Mouse (Mus musculus) hindbrain, embryonic 11.5 days (tissue): ENCODE results near the gene Fcer2a. TPM values are rescaled to one million over a fixed set of nuclear protein-coding genes. Genes with fewer than 3 reads are reported as not detected.

Experiments
- ATAC-seq: fragments of 200-750 bp; cut with Nextera tagmentation; 2 replicates; pipeline ENCODE4 v1.8.0; 2017; ENCODE audit warnings: mild to moderate bottlenecking, moderate TSS enrichment, moderate library complexity; ENCODE audit not compliant: low FRiP score
- DNase-seq: peaks from one replicate; pipeline ENCODE4 v3.0.0-alpha.2; 2015; ENCODE audit warnings: low spot score
- H3K27ac ChIP-seq: fragments of 300-500 bp; sonication (generic); 2 replicates; pipeline ENCODE4 v1.5.1; 2014; ENCODE audit warnings: mild to moderate bottlenecking, low read depth, low read length
- H3K27me3 ChIP-seq: fragments of 300-500 bp; sonication (generic); 2 replicates; pipeline ENCODE4 v1.6.1; 2014; ENCODE audit warnings: mild to moderate bottlenecking, low read length, moderate library complexity, mixed read lengths; ENCODE audit not compliant: control insufficient read depth, insufficient read depth
- H3K36me3 ChIP-seq: fragments of 300-500 bp; sonication (generic); 2 replicates; pipeline ENCODE4 v1.6.1; 2014; ENCODE audit warnings: mild to moderate bottlenecking, low read length, moderate library complexity, mixed read lengths; ENCODE audit not compliant: control insufficient read depth, insufficient read depth
- H3K4me1 ChIP-seq: fragments of 300-500 bp; sonication (generic); replicated peaks from 2 replicates; pipeline ENCODE4 v1.6.1; 2014; ENCODE audit warnings: low read length, mixed read lengths; ENCODE audit not compliant: control insufficient read depth, insufficient read depth
- H3K4me2 ChIP-seq: fragments of 300-500 bp; sonication (generic); replicated peaks from 2 replicates; pipeline ENCODE4 v1.6.1; 2014; ENCODE audit warnings: mild to moderate bottlenecking, low read depth, low read length
- H3K4me3 ChIP-seq: fragments of 300-500 bp; sonication (generic); 2 replicates; pipeline ENCODE4 v1.5.1; 2014; ENCODE audit warnings: low read depth, low read length
- H3K9ac ChIP-seq: fragments of 300-500 bp; sonication (generic); 2 replicates; pipeline ENCODE4 v1.6.1; 2014; ENCODE audit warnings: low read depth, low read length
- H3K9me3 ChIP-seq: fragments of 300-500 bp; sonication (generic); 2 replicates; pipeline ENCODE4 v1.6.1; 2016; ENCODE audit warnings: low read length; ENCODE audit not compliant: control insufficient read depth
- WGBS: fragments of 180-500 bp; shearing (Covaris S2); extraction: QIAGEN DNeasy Blood & Tissue Kit; methylation state at CpG from one replicate; pipeline ENCODE4 v1.1.7; 2014; 5-methylcytosine and 5-hydroxymethylcytosine counted together
- polyA plus RNA-seq: library from polyadenylated mRNA; unstranded; fragments of >200 nt; fragmentation: Nextera tagmentation; extraction: Ambion mirVana; gene quantifications from 2 replicates; pipeline ENCODE4 v1.2.1, GENCODE M21; 2014

The Fcer2a gene
- polyA plus RNA-seq, 1 experiment from 2014 or later = 0.49 TPM

- no peaks in the 10 kb centered on the region for H3K36me3 ChIP-seq
- H3K27me3 ChIP-seq = no peaks in the 10 kb centered on the region
- no peak overlapping the region for H3K9ac ChIP-seq
- H3K4me3 ChIP-seq = no peak overlapping the region
- WGBS = 92% methylated on average over 2 of the region's 2 CpGs
- H3K27ac ChIP-seq = no peak overlapping the region
- peaks cover 3% of the 10 kb centered on the region; the same call in 1 of the 2 replicates for H3K4me1 ChIP-seq
- DNase-seq (no peak), ATAC-seq (no peak)
- no peak overlapping the region for H3K4me2 ChIP-seq
- no peaks in the 10 kb centered on the region for H3K9me3 ChIP-seq
These were observed 45.7 kb downstream of the Fcer2a start for GRCm38 (mm10) chr8:3648268-3648667.

GRCm38 (mm10) chr8:3647561-3647960 is 46.4 kb downstream of the Fcer2a start:
- Histone ChIP-seq H3K9ac (no peak overlapping the region), H3K36me3 (no peaks in the 10 kb centered on the region), H3K9me3 (no peaks in the 10 kb centered on the region), H3K27ac (no peak overlapping the region), H3K27me3 (no peaks in the 10 kb centered on the region), H3K4me1 (peaks cover 3% of the 10 kb centered on the region; the same call in 1 of the 2 replicates), H3K4me2 (no peak overlapping the region), H3K4me3 (no peak overlapping the region)
- ATAC-seq = no peak
- DNase-seq = no peak
- 83% methylated on average over 4 of the region's 4 CpGs for WGBS

- Histone ChIP-seq H3K4me2 (no peak overlapping the region), H3K9me3 (no peaks in the 10 kb centered on the region), H3K4me1 (peaks cover 3% of the 10 kb centered on the region; the same call in 1 of the 2 replicates), H3K4me3 (no peak overlapping the region), H3K27me3 (no peaks in the 10 kb centered on the region), H3K9ac (no peak overlapping the region), H3K27ac (no peak overlapping the region), H3K36me3 (no peaks in the 10 kb centered on the region)
- DNase-seq (no peak), ATAC-seq (no peak)
- WGBS = 86% methylated on average over 6 of the region's 6 CpGs
These were observed 47.0 kb downstream of the Fcer2a start for GRCm38 (mm10) chr8:3646824-3647531.

- H3K4me1 ChIP-seq = peaks cover 3% of the 10 kb centered on the region; the same call in 1 of the 2 replicates
- whole genome bisulfite sequencing = 31% methylated on average over 5 of the region's 5 CpGs
- H3K36me3 ChIP-seq = no peaks in the 10 kb centered on the region
- H3K27me3 ChIP-seq = no peaks in the 10 kb centered on the region
- DNase-seq (no peak), ATAC-seq (no peak)
- no peak overlapping the region for H3K9ac ChIP-seq
- no peak overlapping the region for H3K27ac ChIP-seq
- no peaks in the 10 kb centered on the region for H3K9me3 ChIP-seq
- no peak overlapping the region for H3K4me2 ChIP-seq
- H3K4me3 ChIP-seq = no peak overlapping the region
These were observed 48.2 kb downstream of the Fcer2a start for GRCm38 (mm10) chr8:3645804-3646203.

Other genes starting within 250 kb of the Fcer2a start
- gene Pex11g, start 226.5 kb downstream of the Fcer2a start, polyA plus RNA-seq = 2.4 and 3.1 TPM in 2 replicates
- gene Tex45, start 223.3 kb downstream of the Fcer2a start, polyA plus RNA-seq = not detected in 2 replicates
- 31.2 and 39.3 TPM in 2 replicates for gene Zfp358, start 201.0 kb downstream of the Fcer2a start, polyA plus RNA-seq
- gene Mcoln1, start 193.7 kb downstream of the Fcer2a start, polyA plus RNA-seq = 36.8 and 49.5 TPM in 2 replicates
- gene Pnpla6, start 178.8 kb downstream of the Fcer2a start, polyA plus RNA-seq = 17.4 and 19.9 TPM in 2 replicates
- 3.2 and 3.9 TPM in 2 replicates for gene C330021F23Rik, start 126.2 kb downstream of the Fcer2a start, polyA plus RNA-seq
- gene Camsap3, start 106.9 kb downstream of the Fcer2a start, polyA plus RNA-seq = 13.3 and 15.3 TPM in 2 replicates
- gene Xab2, start 72.9 kb downstream of the Fcer2a start, polyA plus RNA-seq = 47.5 and 58.1 TPM in 2 replicates
- 96.3 and 102 TPM in 2 replicates for gene Pet100, start 72.6 kb downstream of the Fcer2a start, polyA plus RNA-seq
- gene Pcp2, start 68.6 kb downstream of the Fcer2a start, polyA plus RNA-seq = 0.31 and 0.33 TPM in 2 replicates
- gene Stxbp2, start 63.2 kb downstream of the Fcer2a start, polyA plus RNA-seq = 23.6 and 24.9 TPM in 2 replicates
- gene Retn, start 38.4 kb downstream of the Fcer2a start, polyA plus RNA-seq = 0.18 TPM in 1 of 2 replicates, not detected in the other
- gene Mcemp1, start 28.4 kb downstream of the Fcer2a start, polyA plus RNA-seq = 0.19 TPM in 1 of 2 replicates, not detected in the other
- gene Fcor, start 21.8 kb downstream of the Fcer2a start, polyA plus RNA-seq = 7.2 and 8.1 TPM in 2 replicates
- gene Trappc5, start 17.9 kb downstream of the Fcer2a start, polyA plus RNA-seq = 34.2 and 40.8 TPM in 2 replicates
- gene Clec4g, start 26.5 kb upstream of the Fcer2a start, polyA plus RNA-seq = 0.39 TPM in 1 of 2 replicates, not detected in the other
- gene Cd209a, start 54.8 kb upstream of the Fcer2a start, polyA plus RNA-seq = not detected in 2 replicates
- gene Cd209e, start 160.1 kb upstream of the Fcer2a start, polyA plus RNA-seq = not detected in 2 replicates
- not detected in 2 replicates for gene Cd209d, start 184.4 kb upstream of the Fcer2a start, polyA plus RNA-seq
- gene Cd209b, start 232.7 kb upstream of the Fcer2a start, polyA plus RNA-seq = not detected in 2 replicates